ENCODE assay signal across 8 mouse cellular contexts in genomic region chr3:101806941-101807340, GRCm38 (mm10). TPM values are rescaled to one million over a fixed set of nuclear protein-coding genes. Genes with fewer than 3 reads are reported as not detected.
A peak's percentile ranks its signal among the peaks of the same experiment; 100 is the strongest.
DNase-seq lines count a peak whose midpoint lies in the region; ATAC-seq and TF ChIP-seq lines count a peak whose summit lies in the region.
"Had no signal": no experiment of that assay in that cellular context is flagged by ENCODE, and none has a peak within 500 bp of the region (broad histone marks: within the 10 kb centered on the region; RNA-seq: fewer than 3 reads in every experiment).

No protein-coding gene starts in this region.

- no peak overlapping the region; the same call in 1 of the 2 replicates for H3K27ac ChIP-seq in lung, embryonic 14.5 days (ENCODE audit: low read depth)
- H3K27ac ChIP-seq in cerebellum, adult 2 months (ENCODE audit: insufficient read depth, low read length) = peak overlapping the region; percentile 91
- H3K27ac ChIP-seq in hindbrain, embryonic 12.5 days = no peak overlapping the region; the same call in 1 of the 2 replicates
- no peak overlapping the region for H3K27ac ChIP-seq in midbrain, embryonic 15.5 days
- H3K27ac ChIP-seq: liver, embryonic 14.5 days had no signal

- no peak overlapping the region for H3K9ac ChIP-seq in lung, embryonic 14.5 days
- no peak overlapping the region for H3K9ac ChIP-seq in hindbrain, embryonic 12.5 days
- H3K9ac ChIP-seq in midbrain, embryonic 15.5 days = no peak overlapping the region
- H3K9ac ChIP-seq: liver, embryonic 14.5 days had no signal

- no peaks in the 10 kb centered on the region for H3K27me3 ChIP-seq in lung, embryonic 14.5 days (ENCODE audit: insufficient read depth, low read length)
- H3K27me3 ChIP-seq in cerebellum, adult 2 months (ENCODE audit: control insufficient read depth, insufficient read depth, low read length) = no peaks in the 10 kb centered on the region
- H3K27me3 ChIP-seq in hindbrain, embryonic 12.5 days = no peaks in the 10 kb centered on the region; the same call in 1 of the 2 replicates
- H3K27me3 ChIP-seq in midbrain, embryonic 15.5 days (replicated peaks) = no peaks in the 10 kb centered on the region

- no peak overlapping the region for H3K4me3 ChIP-seq in lung, embryonic 14.5 days (ENCODE audit: low read depth, low read length)
- no peak overlapping the region for H3K4me3 ChIP-seq in lung, adult 2 months (replicated peaks; ENCODE audit: extremely low read depth, low read depth, low read length)
- no peak overlapping the region for H3K4me3 ChIP-seq in cerebellum, adult 2 months (replicated peaks; ENCODE audit: insufficient read depth, low read depth, low read length)
- H3K4me3 ChIP-seq in hindbrain, embryonic 12.5 days = no peak overlapping the region
- H3K4me3 ChIP-seq in midbrain, embryonic 15.5 days = no peak overlapping the region

- H3K4me2 ChIP-seq in lung, embryonic 14.5 days = no peak overlapping the region
- no peak overlapping the region for H3K4me2 ChIP-seq in hindbrain, embryonic 12.5 days (replicated peaks)
- H3K4me2 ChIP-seq in midbrain, embryonic 15.5 days = no peak overlapping the region

- H3K36me3 ChIP-seq in lung, embryonic 14.5 days (ENCODE audit: insufficient read depth) = no peaks in the 10 kb centered on the region
- H3K36me3 ChIP-seq in hindbrain, embryonic 12.5 days = no peaks in the 10 kb centered on the region
- H3K36me3 ChIP-seq in midbrain, embryonic 15.5 days (replicated peaks) = no peaks in the 10 kb centered on the region

- no peak for TF ChIP-seq CTCF in lung, embryonic 14.5 days (IDR thresholded peaks at IDR 0.05; ENCODE audit: low read depth)
- no peak for TF ChIP-seq CTCF in lung, adult 2 months (IDR thresholded peaks at IDR 0.05; ENCODE audit: insufficient read depth, low read length)
- no peak for TF ChIP-seq CTCF in cerebellum, adult 2 months (IDR thresholded peaks at IDR 0.05; ENCODE audit: borderline replicate concordance, insufficient read depth, low read depth, low read length)

- peaks cover 19% of the 10 kb centered on the region for H3K4me1 ChIP-seq in lung, embryonic 14.5 days (ENCODE audit: insufficient read depth)
- H3K4me1 ChIP-seq in lung, adult 2 months (ENCODE audit: control insufficient read depth, insufficient read depth, low read length) = peaks cover 10% of the 10 kb centered on the region
- H3K4me1 ChIP-seq in cerebellum, adult 2 months (ENCODE audit: control insufficient read depth, insufficient read depth, low read length) = peaks cover 39% of the 10 kb centered on the region
- H3K4me1 ChIP-seq in hindbrain, embryonic 12.5 days = peaks cover 28% of the 10 kb centered on the region
- H3K4me1 ChIP-seq in midbrain, embryonic 15.5 days = peaks cover 21% of the 10 kb centered on the region

- 19% methylated on average over 4 of the region's 4 CpGs for WGBS in lung, embryonic 14.5 days
- WGBS in lung, adult 2 months = 25% methylated on average over 4 of the region's 4 CpGs
- WGBS in cerebellum, adult 2 months = 17% methylated on average over 4 of the region's 4 CpGs
- 43% methylated on average over 4 of the region's 4 CpGs for WGBS in hindbrain, embryonic 12.5 days
- WGBS in midbrain, embryonic 15.5 days = 35% methylated on average over 4 of the region's 4 CpGs

- DNase-seq in lung, embryonic 14.5 days = peak; percentile 68
- no peak for DNase-seq in lung, adult 2 months
- DNase-seq in cerebellum, adult 2 months = peak; percentile 71 to 73
- no peak for DNase-seq in urinary bladder, postnatal 36 days (ENCODE audit: low spot score in 2 of 2)
- no peak for DNase-seq in right cerebral cortex, postnatal 36 days (ENCODE audit: low spot score in 2 of 2)

- peak; percentile 23; the same call in 1 of the 2 replicates for ATAC-seq in lung, embryonic 14.5 days (ENCODE audit: insufficient read depth)
- ATAC-seq in hindbrain, embryonic 12.5 days (ENCODE audit: low FRiP score) = peak; percentile 15
- peak; percentile 48; the same call in 1 of the 2 replicates for ATAC-seq in midbrain, embryonic 15.5 days (replicated peaks)

- H3K9me3 ChIP-seq in lung, embryonic 14.5 days (ENCODE audit: low read depth, low read length) = no peaks in the 10 kb centered on the region
- no peaks in the 10 kb centered on the region for H3K9me3 ChIP-seq in hindbrain, embryonic 12.5 days (replicated peaks)
- no peaks in the 10 kb centered on the region for H3K9me3 ChIP-seq in midbrain, embryonic 15.5 days

- TF ChIP-seq POLR2A in lung, adult 2 months (IDR thresholded peaks at IDR 0.05; ENCODE audit: borderline replicate concordance, extremely low read depth, low read depth, low read length) = no peak
- no peak for TF ChIP-seq POLR2A in cerebellum, adult 2 months (IDR thresholded peaks at IDR 0.05; ENCODE audit: borderline replicate concordance, insufficient read depth, low read length)

RNA-seq across cellular contexts. Expression of gene Mab21l3, which starts 41.8 kb away (rescaled TPM):
- polyA plus RNA-seq in lung, embryonic 14.5 days (2014; fragmentation: Nextera tagmentation; extraction: Ambion mirVana) = 0.12 and 0.68 TPM in 2 replicates
- polyA plus RNA-seq in lung, adult 2 months (2012; rRNA removed) = 0.19 and 0.53 TPM in 2 replicates
- 0.06 and 0.16 TPM in 2 replicates for polyA plus RNA-seq in cerebellum, adult 2 months (2012; rRNA removed)
- polyA plus RNA-seq in hindbrain, embryonic 12.5 days (2016; fragmentation: Nextera tagmentation; extraction: Ambion mirVana) = 0.71 and 0.72 TPM in 2 replicates
- 0.14 and 0.21 TPM in 2 replicates for polyA plus RNA-seq in midbrain, embryonic 15.5 days (2015; fragmentation: Nextera tagmentation; extraction: Ambion mirVana)

Comparison
In these comparisons a context has a peak if more than half of its experiments do, and no peak if none do; other contexts are left out.
1. DNase-seq: peak in lung, embryonic 14.5 days (single experiment) and cerebellum, adult 2 months (2 of 2); none in lung, adult 2 months (single experiment), urinary bladder, postnatal 36 days (0 of 2) and right cerebral cortex, postnatal 36 days (0 of 2).
2. Peak in every context shown above with its lines, with median percentiles within 50 percentile points of each other: ATAC-seq.